Mouse (Mus musculus) effector memory CD4-positive, alpha-beta T cell, adult 5 months (primary cell): Measurements from ENCODE around the gene Olfr522. TPM values are rescaled to one million over a fixed set of nuclear protein-coding genes. Genes with fewer than 3 reads are reported as not detected.

ENCODE experiments used
- polyA plus RNA-seq: library from polyadenylated mRNA; unstranded; fragments of 100-300 nt; shearing (Covaris generic); gene quantifications from one replicate; pipeline ENCODE4 v1.2.1, GENCODE M21; 2017

Gene Olfr522
- not detected for polyA plus RNA-seq

GRCm38 (mm10) chr7:140164664-140165063 is at the start of gene Olfr522:
Gene Olfr522 (minus strand): TSS chr7:140164764.

GRCm38 (mm10) chr7:140205864-140206263 is 41.3 kb upstream of the Olfr522 start, which contains the start of gene Olfr524:
Gene Olfr524 (minus strand): TSS chr7:140205964.

GRCm38 (mm10) chr7:140172936-140173335 is 8.4 kb upstream of the Olfr522 start, which contains the start of gene Olfr523:
Gene Olfr523 (plus strand): TSS chr7:140173217.

GRCm38 (mm10) chr7:140154218-140154927 is 10.2 kb downstream of the Olfr522 start, which contains the start of gene Sprn:
Gene Sprn (minus strand): TSS chr7:140154877.

DNA sequence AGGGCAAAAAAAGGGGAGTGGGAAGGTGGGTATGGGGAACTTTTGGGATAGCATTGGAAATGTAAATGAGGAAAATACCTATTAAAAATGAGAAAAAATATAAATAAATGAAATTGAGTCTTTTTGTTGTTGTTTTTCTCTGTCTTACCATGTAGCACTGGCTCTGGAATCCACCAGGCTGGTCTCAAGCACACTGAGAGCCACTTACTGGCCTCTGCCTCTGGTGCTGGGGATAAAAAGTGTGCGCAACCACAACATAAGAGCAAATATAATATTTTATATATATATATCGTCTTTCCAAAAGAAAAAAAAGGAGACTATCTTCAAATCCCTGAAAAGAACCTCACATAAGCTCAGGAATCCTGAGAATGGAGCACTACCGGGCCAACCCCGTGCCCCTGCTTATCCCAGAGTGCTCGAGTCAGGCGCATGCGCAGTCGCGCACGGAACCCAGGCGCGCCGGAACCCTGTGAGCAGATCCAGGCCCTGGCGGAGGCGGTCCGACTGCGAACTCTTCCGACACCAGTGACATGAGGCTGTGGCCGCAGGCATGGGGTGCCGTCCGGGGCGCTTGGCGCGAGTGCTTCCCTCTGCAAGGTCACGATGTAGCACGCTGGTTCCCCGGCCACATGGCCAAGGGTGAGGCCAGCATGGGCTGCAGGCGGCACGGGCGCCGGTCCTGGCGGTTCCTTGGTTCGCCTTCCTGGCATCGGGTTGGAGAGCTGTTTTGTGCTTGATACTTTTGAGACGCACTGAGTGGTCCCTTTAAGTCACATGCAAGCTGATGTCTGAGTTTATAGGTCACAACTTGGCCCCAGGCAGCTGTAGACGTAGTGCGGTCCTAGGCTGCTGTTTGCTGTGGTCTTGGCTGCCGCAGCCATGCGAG is 27.2 kb downstream of the Olfr522 start, which contains the start of gene Mtg1:
Gene Mtg1 (plus strand): TSS at position 430 of the 886 bp plus-strand sequence.

DNA sequence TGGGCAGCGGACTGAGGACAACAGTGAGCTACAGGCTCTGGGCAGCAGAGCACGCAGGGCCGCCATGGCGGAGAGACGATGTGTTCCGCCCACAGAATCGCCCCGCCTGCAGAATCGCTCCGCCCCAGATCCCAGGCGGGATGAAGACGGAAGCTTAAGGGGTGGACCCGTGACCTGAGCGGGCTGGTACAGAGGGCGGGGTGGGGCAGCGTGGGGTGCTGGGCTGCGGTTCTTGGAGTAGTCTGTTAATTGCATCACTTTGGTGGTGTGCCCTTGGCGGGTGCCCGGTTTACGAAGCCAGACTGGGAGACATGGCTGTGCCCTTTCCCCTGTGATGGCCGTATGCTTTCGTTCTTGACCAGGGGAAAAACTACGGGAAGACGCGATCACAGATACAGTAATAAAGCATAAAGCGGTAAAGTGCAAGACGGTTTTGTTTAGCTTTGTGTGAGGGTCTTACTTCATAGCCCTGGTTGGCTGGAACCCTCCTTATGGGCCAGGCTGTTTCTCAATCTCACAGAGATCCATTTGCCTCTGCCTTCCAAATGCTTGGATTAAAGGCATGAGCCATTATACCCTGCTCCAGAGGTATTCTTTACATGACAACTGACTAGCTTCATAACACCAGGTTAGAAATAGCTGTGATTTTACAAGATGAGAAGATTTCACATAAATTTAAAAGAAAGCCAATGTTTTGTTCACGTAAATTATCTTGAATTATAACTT is 48.1 kb downstream of the Olfr522 start, which contains the start of gene Echs1:
Gene Echs1 (minus strand): TSS at position 148 of the 726 bp plus-strand sequence.

GRCm38 (mm10) chr7:140115583-140116328 is 48.8 kb downstream of the Olfr522 start, which contains the start of gene Paox:
Gene Paox (plus strand): TSS chr7:140115799.

Other genes starting within 250 kb of the Olfr522 start
- 9.8 TPM for gene Utf1, start 221.0 kb downstream of the Olfr522 start, polyA plus RNA-seq
- gene 6430531B16Rik, start 186.0 kb downstream of the Olfr522 start, polyA plus RNA-seq = 0.87 TPM
- gene Adam8, start 172.2 kb downstream of the Olfr522 start, polyA plus RNA-seq = 11.3 TPM
- 46.2 TPM for gene Zfp511, start 128.4 kb downstream of the Olfr522 start, polyA plus RNA-seq
- gene Tubgcp2, start 128.1 kb downstream of the Olfr522 start, polyA plus RNA-seq = 29.8 TPM
- not detected for gene Msx3, start 115.7 kb downstream of the Olfr522 start, polyA plus RNA-seq
- gene Caly, start 82.2 kb downstream of the Olfr522 start, polyA plus RNA-seq = not detected
- not detected for gene Prap1, start 71.4 kb downstream of the Olfr522 start, polyA plus RNA-seq
- 6.1 TPM for gene Fuom, start 62.3 kb downstream of the Olfr522 start, polyA plus RNA-seq
- gene Paox, start 49.0 kb downstream of the Olfr522 start, polyA plus RNA-seq = 2.3 TPM
- 27.2 TPM for gene Echs1, start 48.3 kb downstream of the Olfr522 start, polyA plus RNA-seq
- 17.8 TPM for gene Mtg1, start 27.2 kb downstream of the Olfr522 start, polyA plus RNA-seq
- not detected for gene Sprn, start 9.9 kb downstream of the Olfr522 start, polyA plus RNA-seq
- not detected for gene Olfr523, start 8.5 kb upstream of the Olfr522 start, polyA plus RNA-seq
- gene Olfr524, start 41.2 kb upstream of the Olfr522 start, polyA plus RNA-seq = 0.85 TPM
- gene Cd163l1, start 53.5 kb upstream of the Olfr522 start, polyA plus RNA-seq = 3.7 TPM
- gene 5830411N06Rik, start 82.5 kb upstream of the Olfr522 start, polyA plus RNA-seq = 9.9 TPM
- gene Olfr525, start 156.1 kb upstream of the Olfr522 start, polyA plus RNA-seq = 0.26 TPM
- not detected for gene Olfr527, start 169.3 kb upstream of the Olfr522 start, polyA plus RNA-seq
- 1.4 TPM for gene Olfr60, start 196.9 kb upstream of the Olfr522 start, polyA plus RNA-seq
- gene Olfr530, start 211.6 kb upstream of the Olfr522 start, polyA plus RNA-seq = 0.64 TPM
- not detected for gene Olfr531, start 238.2 kb upstream of the Olfr522 start, polyA plus RNA-seq